Mouse (Mus musculus) stomach, embryonic 15.5 days (tissue): ENCODE results near the gene Olfr951. TPM values are rescaled to one million over a fixed set of nuclear protein-coding genes. Genes with fewer than 3 reads are reported as not detected.

Experiments
- ATAC-seq: fragments of 200-750 bp; cut with Nextera tagmentation; 2 replicates; pipeline ENCODE4 v1.8.0; 2017; ENCODE audit warnings: low read depth, moderate number of reproducible peaks, moderate TSS enrichment; ENCODE audit not compliant: insufficient read depth, low FRiP score
- H3K27ac ChIP-seq: fragments of 300-500 bp; sonication (generic); 2 replicates; pipeline ENCODE4 v1.5.1; 2015; ENCODE audit warnings: mild to moderate bottlenecking, inconsistent platforms
- H3K27me3 ChIP-seq: fragments of 300-500 bp; sonication (generic); replicated peaks from 2 replicates; pipeline ENCODE4 v1.6.1; 2015; ENCODE audit warnings: inconsistent platforms
- H3K36me3 ChIP-seq: fragments of 300-500 bp; sonication (generic); 2 replicates; pipeline ENCODE4 v1.6.1; 2015; ENCODE audit warnings: inconsistent platforms
- H3K4me1 ChIP-seq: fragments of 300-500 bp; sonication (generic); 2 replicates; pipeline ENCODE4 v1.6.1; 2015; ENCODE audit warnings: inconsistent platforms
- H3K4me2 ChIP-seq: fragments of 300-500 bp; sonication (generic); 2 replicates; pipeline ENCODE4 v1.6.1; 2015; ENCODE audit warnings: mild to moderate bottlenecking, inconsistent platforms
- H3K4me3 ChIP-seq: fragments of 300-500 bp; sonication (generic); replicated peaks from 2 replicates; pipeline ENCODE4 v1.5.1; 2015; ENCODE audit warnings: inconsistent platforms
- H3K9ac ChIP-seq: fragments of 300-500 bp; sonication (generic); 2 replicates; pipeline ENCODE4 v1.6.1; 2015; ENCODE audit warnings: inconsistent platforms
- H3K9me3 ChIP-seq: fragments of 300-500 bp; sonication (generic); 2 replicates; pipeline ENCODE4 v1.6.1; 2016; ENCODE audit warnings: inconsistent platforms
- WGBS: fragments of 180-500 bp; shearing (Covaris S2); methylation state at CpG from one replicate; pipeline ENCODE4 v1.1.7; 2015; 5-methylcytosine and 5-hydroxymethylcytosine counted together
- polyA plus RNA-seq: library from polyadenylated mRNA; unstranded; fragments of >200 nt; fragmentation: Nextera tagmentation; extraction: Ambion mirVana; gene quantifications from 2 replicates; pipeline ENCODE4 v1.2.1, GENCODE M21; 2015

Gene Olfr951
- not detected in 2 replicates for polyA plus RNA-seq

GRCm38 (mm10) chr9:39387110-39387509 lies at the start of gene Olfr951:
Olfr951 (plus strand) TSS chr9:39387410.
- 84% methylated on average over 2 of the region's 2 CpGs for WGBS
- Histone ChIP-seq H3K36me3 (no peaks in the 10 kb centered on the region), H3K4me1 (no peaks in the 10 kb centered on the region), H3K27me3 (no peaks in the 10 kb centered on the region), H3K9me3 (no peaks in the 10 kb centered on the region), H3K9ac (no peak within 1 kb of the TSS), H3K27ac (no peak within 1 kb of the TSS), H3K4me2 (no peak within 1 kb of the TSS), H3K4me3 (no peak within 1 kb of the TSS)
- ATAC-seq: no peak

GRCm38 (mm10) chr9:39427048-39427447 lies 39.8 kb downstream of the Olfr951 start, which contains the start of gene Olfr952:
Olfr952 (minus strand) TSS chr9:39427148.
- Histone ChIP-seq H3K27ac (no peak within 1 kb of the TSS), H3K4me1 (no peaks in the 10 kb centered on the region), H3K9ac (no peak within 1 kb of the TSS), H3K4me2 (no peak within 1 kb of the TSS), H3K27me3 (no peaks in the 10 kb centered on the region), H3K9me3 (no peaks in the 10 kb centered on the region), H3K36me3 (no peaks in the 10 kb centered on the region), H3K4me3 (no peak within 1 kb of the TSS)
- no peak for ATAC-seq

Other genes with a start within 250 kb of the Olfr951 start
- not detected in 2 replicates for gene Olfr943, start 221.1 kb upstream of the Olfr951 start, polyA plus RNA-seq
- gene Olfr944, start 185.5 kb upstream of the Olfr951 start, polyA plus RNA-seq: not detected in 2 replicates
- not detected in 2 replicates for gene Olfr1537, start 137.4 kb upstream of the Olfr951 start, polyA plus RNA-seq
- not detected in 2 replicates for gene Olfr945, start 110.6 kb upstream of the Olfr951 start, polyA plus RNA-seq
- not detected in 2 replicates for gene Olfr948, start 61.4 kb upstream of the Olfr951 start, polyA plus RNA-seq
- gene Olfr952, start 39.7 kb downstream of the Olfr951 start, polyA plus RNA-seq: not detected in 2 replicates
- gene Olfr954, start 69.3 kb downstream of the Olfr951 start, polyA plus RNA-seq: not detected in 2 replicates
- not detected in 2 replicates for gene Olfr955, start 84.5 kb downstream of the Olfr951 start, polyA plus RNA-seq
- gene Olfr44, start 106.6 kb downstream of the Olfr951 start, polyA plus RNA-seq: not detected in 2 replicates
- gene Olfr957, start 128.4 kb downstream of the Olfr951 start, polyA plus RNA-seq: not detected in 2 replicates
- gene Olfr958, start 166.6 kb downstream of the Olfr951 start, polyA plus RNA-seq: not detected in 2 replicates
- not detected in 2 replicates for gene Olfr959, start 188.2 kb downstream of the Olfr951 start, polyA plus RNA-seq
- 25.7 and 28.1 TPM in 2 replicates for gene AW551984, start 217.0 kb downstream of the Olfr951 start, polyA plus RNA-seq
- not detected in 2 replicates for gene Olfr148, start 223.2 kb downstream of the Olfr951 start, polyA plus RNA-seq
- not detected in 2 replicates for gene Olfr960, start 234.0 kb downstream of the Olfr951 start, polyA plus RNA-seq